Mouse (Mus musculus): Measurements from ENCODE around the gene Mvb12a. TPM values are rescaled to one million over a fixed set of nuclear protein-coding genes. Genes with fewer than 3 reads are reported as not detected.

Gene Mvb12a
- total RNA-seq, 2 experiments from 2014 or later: 30.9 to 33.6 TPM

DNA sequence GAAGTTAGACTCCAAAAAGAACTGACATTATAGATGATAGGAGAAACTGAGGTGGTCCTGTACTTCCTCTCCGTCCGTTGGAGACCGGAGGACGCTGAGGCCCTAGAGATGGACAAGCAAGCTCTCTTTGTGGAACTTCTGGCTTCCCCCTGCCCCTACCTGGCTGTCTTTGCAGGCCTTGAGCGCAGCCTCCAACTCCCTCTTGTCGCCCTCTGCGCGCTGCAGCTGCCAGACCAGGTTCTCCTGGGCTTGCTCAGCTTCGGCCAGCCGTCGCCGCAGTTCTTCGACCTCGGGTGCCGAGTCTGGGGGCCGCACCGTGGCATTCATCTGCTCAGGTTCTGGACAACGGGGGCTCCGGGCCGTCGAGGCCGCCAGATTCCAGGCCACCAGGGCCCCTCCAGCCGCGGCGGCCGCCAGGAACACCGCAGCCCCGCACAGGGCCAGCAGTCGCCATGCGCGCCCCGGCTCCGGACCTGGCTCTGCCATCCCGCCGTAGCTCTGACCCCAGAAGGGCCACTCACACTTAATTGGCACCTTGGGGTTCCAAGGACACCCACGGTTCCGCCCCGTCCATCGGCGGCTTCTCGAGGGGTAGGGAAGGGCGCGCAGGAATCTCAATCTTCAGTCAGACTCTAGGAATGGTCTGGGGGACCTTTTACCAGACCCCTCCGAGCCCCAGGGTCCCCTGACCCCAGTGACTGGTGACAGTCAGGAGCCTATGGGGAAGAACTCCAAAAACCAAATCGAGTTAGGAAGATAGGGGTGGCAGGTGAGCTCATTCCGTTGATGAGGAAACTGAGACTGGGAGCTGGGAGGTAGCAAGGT lies 17.3 kb upstream of the Mvb12a start, which contains the start of gene Ccdc194:
Gene Ccdc194, minus strand, starts transcription at position 486 of the 825 bp plus-strand sequence.
- DNase-seq (ENCODE audit: extremely low spot score in 1 of 2, low spot score in 1 of 2): no peak

DNA sequence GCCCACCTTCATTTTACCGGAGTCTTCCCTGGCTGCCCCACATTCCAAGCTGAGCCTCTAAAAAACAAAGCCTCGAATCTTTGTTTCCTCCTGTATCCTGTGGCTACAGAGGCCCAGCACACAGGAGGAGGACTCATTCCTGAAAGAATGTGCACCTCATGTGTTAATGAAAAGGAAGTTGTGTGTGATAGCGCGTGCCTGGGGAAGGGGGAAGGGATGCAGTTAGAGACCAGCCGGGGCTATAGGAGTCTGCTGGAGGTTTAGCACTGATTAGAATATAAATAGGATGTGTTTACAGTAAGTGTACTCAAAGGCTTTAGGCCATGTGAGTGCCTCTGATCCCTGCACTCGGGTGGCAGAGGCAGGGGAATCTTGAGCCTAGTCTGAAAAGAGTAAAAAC lies 16.4 kb upstream of the Mvb12a start:
- DNase-seq (ENCODE audit: extremely low spot score in 1 of 2, low spot score in 1 of 2): no peak

DNA sequence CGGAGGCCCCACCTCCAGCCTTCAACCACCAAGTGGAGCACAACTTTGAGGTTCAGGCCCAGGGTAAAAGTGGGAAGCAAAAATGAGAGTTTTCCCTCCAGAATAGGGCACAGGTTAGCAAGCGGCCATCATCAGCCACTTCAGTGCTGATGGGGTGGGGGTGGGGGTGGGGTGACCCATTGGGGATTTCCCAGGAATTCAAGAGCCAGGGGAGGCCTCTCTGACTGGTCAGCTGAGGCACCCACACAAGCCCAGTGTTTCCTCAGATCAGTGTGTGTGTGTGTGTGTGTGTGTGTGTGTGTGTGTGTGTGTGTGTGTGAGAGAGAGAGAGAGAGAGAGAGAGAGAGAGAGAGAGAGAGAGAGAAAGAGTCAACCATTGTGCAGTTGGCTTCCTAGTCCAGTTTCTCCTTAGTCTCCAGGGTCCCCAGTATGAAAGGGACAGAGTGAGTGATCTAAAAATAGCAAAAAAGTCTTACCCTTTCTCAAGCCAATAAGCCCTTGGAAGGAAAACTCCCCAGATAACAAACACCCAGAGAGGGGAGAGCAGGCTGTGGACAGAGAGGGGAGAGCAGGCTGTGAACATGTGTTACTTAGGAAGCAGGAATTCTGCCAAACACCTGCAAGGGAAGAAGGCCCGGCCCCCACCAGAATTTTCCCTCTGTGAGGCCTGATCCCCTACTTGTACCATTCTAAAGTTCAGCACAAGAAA lies 15.4 kb upstream of the Mvb12a start:
- DNase-seq (ENCODE audit: extremely low spot score in 1 of 2, low spot score in 1 of 2): no peak

DNA sequence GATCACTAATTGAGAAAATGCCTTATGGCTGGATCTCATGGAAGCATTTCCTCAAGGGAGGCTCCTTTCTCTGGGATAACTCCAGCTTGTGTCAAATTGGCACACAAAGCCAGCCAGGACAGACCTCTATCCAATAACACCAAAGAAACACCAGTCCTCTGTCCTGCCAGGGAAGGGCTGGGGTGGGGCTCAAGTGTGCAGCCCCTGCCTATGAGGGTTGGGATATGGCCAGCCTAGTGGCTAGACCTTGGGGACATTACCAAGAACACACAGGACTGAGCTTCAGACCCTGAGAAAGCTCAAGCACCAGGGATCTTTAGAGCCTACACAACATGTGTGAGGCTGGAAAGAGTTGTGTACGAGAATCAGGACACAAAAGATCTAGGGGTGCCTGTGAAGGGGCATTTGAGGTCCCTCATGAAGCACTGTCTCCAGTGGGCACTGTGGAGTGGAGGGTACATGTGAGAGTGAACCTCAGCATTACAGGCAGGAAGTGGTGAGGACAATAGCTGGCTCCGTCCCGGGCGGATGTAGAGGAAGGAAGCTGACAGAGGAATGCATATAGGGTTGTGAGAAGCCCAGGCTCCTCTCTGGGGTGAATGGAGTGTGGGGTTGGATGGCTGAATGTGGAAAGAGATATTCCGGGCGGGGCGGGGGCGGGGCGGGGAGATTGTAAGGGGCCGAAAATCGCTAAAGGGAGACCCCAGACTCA lies 14.2 kb upstream of the Mvb12a start:
- DNase-seq (ENCODE audit: extremely low spot score in 1 of 2, low spot score in 1 of 2): no peak

DNA sequence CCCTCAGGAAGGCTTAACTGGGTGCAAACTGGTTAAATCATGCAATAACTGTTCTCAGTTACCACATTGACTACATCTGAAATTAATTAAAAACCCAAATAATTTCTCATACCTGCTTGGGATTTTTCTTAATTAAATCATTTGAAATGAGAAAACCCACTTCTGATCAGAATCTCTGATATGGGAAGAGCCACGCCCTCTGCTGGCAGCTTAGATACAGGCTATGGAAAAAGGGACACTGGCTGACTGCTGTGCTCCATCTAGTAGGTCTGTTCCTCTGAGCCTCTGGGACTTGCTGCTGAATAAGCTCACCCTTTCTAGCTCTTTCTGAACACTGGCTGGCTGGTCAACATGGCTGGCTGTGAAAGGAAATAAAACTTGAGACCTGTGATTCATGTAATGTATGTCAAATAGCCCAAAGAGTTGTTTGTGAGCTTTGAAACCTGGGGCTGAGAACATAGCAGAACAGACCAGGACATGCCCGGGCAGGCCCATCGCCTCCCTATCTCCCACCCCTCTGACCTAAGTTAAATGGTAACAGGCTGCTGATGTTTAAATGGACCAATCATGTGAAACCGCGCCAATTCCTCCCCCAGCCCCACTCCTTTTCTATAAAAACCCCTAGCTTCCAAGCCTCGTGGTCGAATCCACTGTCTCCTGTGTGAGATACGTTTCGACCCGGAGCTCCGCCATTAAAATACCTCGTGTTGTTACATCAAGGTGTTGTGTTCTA lies 11.8 kb upstream of the Mvb12a start:
- DNase-seq (ENCODE audit: extremely low spot score in 1 of 2, low spot score in 1 of 2): peak in 1 of 2 experiments; percentile 56

DNA sequence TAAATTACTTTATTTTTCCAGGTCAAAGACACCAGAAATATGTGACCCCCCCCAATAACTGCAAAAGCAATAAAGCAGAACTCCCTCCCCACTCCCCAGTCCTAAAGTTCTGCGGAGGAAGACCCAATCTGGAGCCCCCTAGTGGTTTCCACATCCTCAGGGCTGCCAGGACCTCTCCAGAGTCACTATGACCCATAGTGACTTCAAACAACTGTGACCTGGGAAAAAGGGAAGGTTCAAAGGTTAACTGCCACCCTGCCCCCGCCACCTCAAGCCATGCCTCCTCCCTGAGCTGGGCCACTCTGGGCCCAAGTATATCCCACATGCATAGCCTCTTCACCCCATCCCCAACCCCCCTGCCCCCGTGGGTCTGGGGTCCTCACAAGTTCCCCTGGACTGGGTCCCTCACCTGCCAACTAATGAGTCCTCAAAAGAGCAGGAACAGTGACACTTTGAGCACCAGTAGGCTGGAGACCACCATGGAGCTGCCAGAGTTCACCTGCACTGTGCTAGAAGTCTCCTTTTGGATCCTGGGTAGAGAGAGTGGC lies 8.4 kb upstream of the Mvb12a start:
- DNase-seq (ENCODE audit: extremely low spot score in 1 of 2, low spot score in 1 of 2): no peak

DNA sequence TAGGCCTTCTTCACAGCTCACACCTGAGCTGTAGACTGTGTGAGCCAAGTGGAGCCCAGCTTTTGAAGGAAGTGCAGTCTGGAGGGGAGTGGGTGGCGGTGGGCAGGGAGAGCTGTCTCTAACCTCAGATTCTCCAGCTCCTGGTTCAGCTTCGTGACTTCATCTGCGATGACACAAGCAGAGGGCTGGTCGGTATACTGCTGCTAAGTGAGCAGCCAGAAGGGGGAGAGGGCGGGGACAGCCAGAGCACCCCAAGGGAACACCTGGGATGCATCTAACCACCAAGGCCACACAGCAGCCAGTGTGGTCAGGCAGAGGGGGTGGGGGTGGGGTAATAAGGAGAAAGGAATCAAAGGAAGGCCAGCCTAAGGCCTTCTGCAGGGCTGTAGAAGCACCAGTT lies 7.1 kb upstream of the Mvb12a start:
- no peak for DNase-seq (ENCODE audit: extremely low spot score in 1 of 2, low spot score in 1 of 2)

DNA sequence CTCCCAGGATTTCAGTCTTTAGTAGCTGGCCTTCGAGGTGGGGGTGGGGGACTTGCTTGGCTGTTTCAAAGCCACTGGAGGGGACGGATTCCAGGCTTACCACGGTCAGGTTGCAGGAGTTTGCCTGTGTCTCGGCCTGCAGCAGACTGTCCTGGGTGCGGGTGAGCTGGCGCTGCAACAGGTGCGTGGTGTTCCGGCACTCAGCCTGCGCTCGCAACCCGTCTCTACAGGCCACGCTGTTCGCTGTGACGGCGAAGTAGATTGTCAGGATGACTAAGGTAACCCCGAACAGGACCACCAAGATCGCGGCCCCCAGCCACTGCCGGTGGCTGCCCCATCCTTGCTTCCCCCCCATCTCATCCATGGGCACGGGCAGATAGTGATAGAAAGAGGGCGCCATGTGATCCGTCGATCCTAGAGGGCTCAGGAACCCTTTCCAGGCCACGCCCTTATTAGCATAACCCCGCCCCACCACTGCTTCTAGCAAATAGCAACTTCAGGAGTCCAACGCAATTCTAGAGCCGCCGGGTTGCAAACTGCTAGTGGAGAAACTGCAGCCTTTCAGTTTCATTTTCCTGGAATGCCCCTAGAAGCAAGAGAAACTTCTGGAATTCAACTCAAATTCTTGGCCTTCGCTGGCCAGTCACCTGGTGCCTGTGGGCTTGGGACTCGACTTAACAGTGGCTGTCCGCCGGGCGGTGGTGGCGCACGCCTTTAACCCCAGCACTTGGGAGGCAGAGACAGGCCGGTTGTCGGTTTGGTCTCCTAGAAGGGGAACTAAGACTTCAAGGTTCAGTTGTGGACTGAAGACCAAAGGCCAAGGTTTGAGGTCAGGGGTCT lies 5.5 kb upstream of the Mvb12a start, which contains the start of gene Bst2:
Gene Bst2, minus strand, starts transcription at position 429 of the 840 bp plus-strand sequence.
- no peak for DNase-seq (ENCODE audit: extremely low spot score in 1 of 2, low spot score in 1 of 2)

DNA sequence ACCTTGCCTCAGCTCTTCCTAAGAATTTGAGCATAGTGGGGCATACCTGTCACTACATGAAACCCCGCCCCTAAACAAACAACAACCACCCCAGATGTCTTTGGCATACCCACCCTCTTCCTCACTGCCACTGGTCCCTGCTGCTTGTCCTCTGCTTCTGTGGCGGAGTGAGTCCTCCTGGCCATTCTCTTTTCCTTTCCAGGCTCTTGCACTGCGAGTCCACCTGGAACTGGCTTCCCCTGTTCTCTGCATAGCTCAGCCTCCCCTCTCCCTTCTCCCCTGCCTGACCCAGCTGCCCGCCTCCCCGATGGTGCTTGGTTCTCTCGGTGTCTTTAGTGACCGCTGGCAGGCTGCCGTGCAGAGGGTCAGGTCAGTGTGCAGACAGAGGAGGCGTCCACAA lies 1.0 kb downstream of the Mvb12a start:
- no peak for DNase-seq (ENCODE audit: extremely low spot score in 1 of 2, low spot score in 1 of 2)

DNA sequence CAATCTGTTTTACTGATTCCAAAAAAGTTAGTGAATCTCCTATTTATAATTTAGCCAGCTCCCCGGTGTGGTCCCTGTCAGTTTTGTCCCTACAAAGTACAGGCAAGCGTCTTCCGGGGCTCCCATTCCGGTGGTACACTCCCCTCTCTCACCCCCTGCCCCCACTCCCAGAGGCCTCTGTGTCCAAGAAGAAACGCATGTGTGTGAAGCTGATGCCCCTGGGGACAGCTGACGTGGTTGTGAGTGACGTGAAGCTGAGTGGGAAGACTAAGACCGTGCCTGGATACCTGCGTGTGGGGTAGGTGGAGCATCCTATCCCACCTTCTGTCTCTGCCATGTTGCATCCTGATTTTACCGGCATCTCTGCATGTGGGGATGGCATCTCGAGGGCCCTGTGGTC lies 2.3 kb downstream of the Mvb12a start:
- DNase-seq (ENCODE audit: extremely low spot score in 1 of 2, low spot score in 1 of 2): no peak

DNA sequence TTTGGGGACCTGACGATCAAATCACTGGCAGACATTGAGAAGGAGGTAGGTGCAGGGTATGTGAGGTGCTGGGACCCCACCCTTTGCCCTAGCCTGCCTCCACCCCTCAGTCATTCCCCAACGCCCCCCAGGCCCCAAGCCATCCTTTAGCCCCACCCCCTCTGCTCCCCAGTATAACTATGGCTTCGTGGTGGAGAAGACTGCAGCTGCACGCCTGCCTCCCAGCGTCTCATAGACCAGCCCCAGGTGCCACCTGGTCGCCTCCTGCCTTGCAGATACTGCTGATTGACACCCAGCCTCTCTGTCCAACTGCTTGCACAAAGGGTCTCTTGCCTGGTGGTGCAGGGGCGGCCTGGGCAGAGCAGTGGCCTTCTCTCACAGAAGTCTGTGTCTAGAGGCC lies 4.9 kb downstream of the Mvb12a start:
- DNase-seq (ENCODE audit: extremely low spot score in 1 of 2, low spot score in 1 of 2): no peak

DNA sequence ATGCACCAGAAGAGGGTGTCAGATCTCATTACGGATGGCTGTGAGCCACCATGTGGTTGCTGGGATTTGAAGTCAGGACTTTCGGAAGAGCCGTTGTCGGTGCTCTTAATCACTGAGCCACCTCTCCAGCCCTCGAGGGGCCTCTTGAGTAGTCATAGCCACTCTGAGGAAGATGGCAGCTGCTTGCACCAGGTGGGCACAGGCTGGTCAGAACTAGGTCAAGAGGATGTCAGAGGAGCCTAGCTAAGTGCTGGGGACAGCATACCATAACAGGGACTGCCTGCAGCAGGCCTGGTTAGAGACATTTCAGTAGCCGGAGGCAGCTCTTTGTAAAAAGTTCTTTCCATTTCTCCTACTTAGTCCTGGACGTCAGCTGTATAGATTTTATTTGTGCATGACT lies 8.0 kb downstream of the Mvb12a start:
- no peak for DNase-seq (ENCODE audit: extremely low spot score in 1 of 2, low spot score in 1 of 2)

DNA sequence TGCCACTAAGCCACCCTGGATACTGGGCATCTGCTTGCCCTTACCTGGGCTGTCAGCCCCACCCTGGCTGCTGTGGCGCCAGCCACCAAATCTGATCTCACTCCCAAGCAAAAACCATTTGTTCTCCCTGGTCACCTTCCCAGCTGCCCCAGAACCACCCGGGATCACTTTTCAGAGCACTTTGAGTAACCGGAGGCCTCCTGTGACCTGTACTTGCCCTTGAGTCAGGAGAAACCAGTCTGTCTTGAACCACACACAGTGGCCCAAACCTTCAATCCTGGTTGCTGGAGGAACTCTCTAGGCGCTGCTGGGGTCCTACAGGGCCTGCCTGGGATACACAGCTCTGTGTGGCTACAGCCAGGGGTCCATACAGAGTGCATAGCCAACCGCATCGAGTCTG lies 10.0 kb downstream of the Mvb12a start:
- DNase-seq (ENCODE audit: extremely low spot score in 1 of 2, low spot score in 1 of 2): no peak

DNA sequence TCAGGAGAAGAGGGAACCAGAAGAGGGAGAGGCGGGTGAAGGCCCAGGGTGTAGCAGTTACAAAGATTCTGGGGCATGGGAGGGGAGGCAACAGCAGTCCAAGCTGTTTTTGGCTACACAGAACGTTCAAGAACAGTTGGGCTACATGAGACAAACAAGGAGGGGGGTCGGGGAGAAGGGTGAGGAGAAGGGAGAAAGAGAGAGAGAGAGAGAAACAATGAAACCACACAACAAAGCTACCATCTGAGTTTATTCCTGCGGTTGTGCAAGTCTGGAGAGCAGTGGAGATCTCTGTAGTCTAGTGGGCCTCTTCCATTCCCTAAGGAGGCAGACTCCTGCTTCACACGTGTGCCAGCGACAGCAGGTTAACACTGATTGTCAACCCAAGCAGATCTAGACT lies 11.3 kb downstream of the Mvb12a start:
- DNase-seq (ENCODE audit: extremely low spot score in 1 of 2, low spot score in 1 of 2): no peak

DNA sequence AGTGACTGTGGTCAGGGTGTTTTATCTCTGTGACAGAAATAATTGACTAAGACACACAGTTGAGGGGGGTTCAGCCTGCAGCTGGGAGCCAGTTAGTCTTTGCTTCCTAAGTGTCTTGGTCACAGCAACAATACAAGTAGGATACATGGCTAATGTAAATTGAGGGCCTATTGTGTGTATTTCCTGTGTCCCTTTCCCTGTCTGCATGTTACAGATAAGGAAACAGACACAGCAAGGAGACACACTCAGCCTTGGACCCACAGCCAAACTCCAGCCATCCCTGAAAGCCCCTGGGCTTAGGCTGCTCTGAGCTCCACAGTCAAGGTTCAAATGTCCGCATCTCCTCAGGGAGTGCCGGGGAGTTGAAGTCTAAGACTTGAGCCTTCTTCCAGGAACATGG lies 11.9 kb downstream of the Mvb12a start:
- DNase-seq (ENCODE audit: extremely low spot score in 1 of 2, low spot score in 1 of 2): no peak

DNA sequence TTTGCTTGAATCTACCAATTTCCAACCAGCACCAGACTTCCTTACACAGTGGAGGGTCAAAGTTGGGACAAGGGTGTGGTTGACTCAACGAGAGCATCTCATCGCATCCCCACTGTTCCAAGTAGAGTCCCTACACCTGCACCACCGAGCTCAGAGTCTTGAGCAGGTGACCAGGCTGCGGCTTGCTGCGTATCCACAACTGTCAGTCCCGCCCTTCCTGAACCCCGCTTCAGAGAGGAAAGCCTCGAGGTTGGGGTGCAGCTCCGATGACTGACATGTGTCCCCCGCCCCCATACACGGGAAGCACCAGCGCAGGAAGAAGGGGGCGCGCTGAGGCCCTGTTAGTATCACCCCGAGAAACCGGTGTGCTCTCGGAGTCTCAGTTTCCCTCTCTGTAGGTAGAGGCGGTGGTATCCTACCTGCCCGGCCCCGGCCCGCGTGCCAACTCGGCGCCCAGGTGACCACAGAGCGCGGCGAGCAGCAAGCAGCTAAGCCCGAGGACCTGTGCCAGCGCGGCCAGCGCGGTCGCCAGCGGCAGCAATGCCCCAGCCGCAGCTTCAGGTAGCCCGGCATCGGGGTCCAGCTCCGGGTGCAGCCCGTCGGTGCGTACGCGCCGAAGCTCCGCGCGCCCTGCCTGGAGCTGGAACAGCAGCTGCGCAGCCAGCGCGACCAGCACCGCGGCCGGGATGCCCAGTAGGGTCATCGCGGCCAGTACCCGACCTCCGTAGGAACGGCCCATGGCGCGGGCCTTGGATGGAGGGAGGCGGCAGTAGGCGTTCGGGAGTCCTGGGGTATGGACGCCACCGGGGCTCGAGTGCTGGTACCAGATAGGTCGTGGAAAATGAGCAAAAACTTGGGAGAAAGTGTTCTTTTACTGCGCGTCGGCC lies 15.6 kb downstream of the Mvb12a start, which contains the start of gene Tmem221:
Gene Tmem221, minus strand, starts transcription at position 801 of the 887 bp plus-strand sequence.
- no peak for DNase-seq (ENCODE audit: extremely low spot score in 1 of 2, low spot score in 1 of 2)

DNA sequence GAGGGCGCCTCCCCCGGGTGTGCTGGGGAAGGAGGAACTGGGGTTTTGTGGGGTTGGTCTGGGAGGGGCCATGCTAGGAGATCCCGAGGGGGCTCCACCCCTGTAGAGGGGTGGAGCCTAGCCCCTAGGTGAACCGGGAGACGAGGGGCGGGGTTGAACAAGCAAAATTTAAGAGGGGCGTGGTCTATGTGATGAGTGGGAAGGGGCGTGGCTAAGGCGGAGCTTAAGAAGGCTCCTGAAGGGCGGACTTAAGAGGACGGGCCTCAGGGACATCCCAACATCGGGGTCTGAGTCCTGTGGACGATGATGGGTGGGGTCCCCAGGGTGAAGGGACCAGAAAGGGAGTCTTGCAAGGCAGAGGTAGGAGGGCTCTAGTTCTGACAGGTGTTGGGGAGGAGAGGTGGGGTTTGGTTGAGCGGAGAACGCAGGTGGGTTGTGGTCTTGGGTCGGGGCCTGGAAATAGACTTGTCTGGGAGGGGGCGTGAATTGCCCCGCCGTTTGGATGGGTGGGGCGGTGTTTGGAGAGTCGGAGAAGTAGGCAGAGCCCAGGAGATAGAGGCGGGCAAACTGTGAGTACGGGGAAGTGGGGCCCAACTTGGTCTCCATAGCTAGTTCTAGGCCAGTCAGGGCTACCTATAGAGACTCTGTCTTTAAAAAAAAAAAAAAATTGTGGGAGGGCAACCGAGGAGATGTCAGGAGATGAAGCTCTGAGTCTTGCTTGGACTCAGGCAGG lies 16.4 kb downstream of the Mvb12a start:
- no peak for DNase-seq (ENCODE audit: extremely low spot score in 1 of 2, low spot score in 1 of 2)

DNA sequence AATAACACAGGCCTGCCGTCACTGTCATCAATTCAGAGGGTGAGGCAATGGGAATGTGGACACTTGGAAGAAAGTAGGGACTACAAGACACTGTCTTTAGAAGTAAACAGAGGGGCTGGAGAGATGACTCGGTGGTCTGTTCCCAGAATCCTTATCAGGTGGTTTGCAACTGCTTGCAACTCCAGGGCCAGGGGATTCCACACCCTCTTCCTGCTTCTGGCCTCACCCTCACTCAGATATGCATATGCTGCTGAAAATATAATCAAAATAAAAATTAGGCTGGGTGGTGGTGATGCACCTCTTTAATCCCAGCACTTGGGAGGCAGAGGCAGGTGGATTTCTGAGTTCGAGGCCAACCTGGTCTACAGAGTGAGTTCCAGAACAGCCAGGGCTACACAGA lies 17.3 kb downstream of the Mvb12a start:
- DNase-seq (ENCODE audit: extremely low spot score in 1 of 2, low spot score in 1 of 2): no peak
